Mouse (Mus musculus) liver, embryonic 11.5 days (tissue): ENCODE results near the gene Hepacam. TPM values are rescaled to one million over a fixed set of nuclear protein-coding genes. Genes with fewer than 3 reads are reported as not detected.

Source experiments
- ATAC-seq: fragments of 200-750 bp; cut with Nextera tagmentation; replicated peaks from 2 replicates; pipeline ENCODE4 v1.8.0; 2017; ENCODE audit warnings: moderate number of reproducible peaks, mild to moderate bottlenecking, moderate TSS enrichment, moderate library complexity; ENCODE audit not compliant: low FRiP score
- DNase-seq: peaks from one replicate; pipeline ENCODE4 v3.0.0-alpha.2; 2017; ENCODE audit warnings: low spot score
- H3K27ac ChIP-seq: fragments of 300-500 bp; sonication (generic); 2 replicates; pipeline ENCODE4 v1.5.1; 2014; ENCODE audit warnings: mild to moderate bottlenecking, low read depth, low read length, control low read depth
- H3K27me3 ChIP-seq: fragments of 300-500 bp; sonication (generic); replicated peaks from 2 replicates; pipeline ENCODE4 v1.6.1; 2014; ENCODE audit warnings: low read length, mixed read lengths; ENCODE audit not compliant: control insufficient read depth, insufficient read depth
- H3K36me3 ChIP-seq: fragments of 300-500 bp; sonication (generic); 2 replicates; pipeline ENCODE4 v1.6.1; 2014; ENCODE audit warnings: mild to moderate bottlenecking, low read length, moderate library complexity, mixed read lengths; ENCODE audit not compliant: control insufficient read depth, insufficient read depth
- H3K4me1 ChIP-seq: fragments of 300-500 bp; sonication (generic); replicated peaks from 2 replicates; pipeline ENCODE4 v1.6.1; 2014; ENCODE audit warnings: low read length, mixed read lengths; ENCODE audit not compliant: control insufficient read depth, insufficient read depth
- H3K4me2 ChIP-seq: fragments of 300-500 bp; sonication (generic); 2 replicates; pipeline ENCODE4 v1.6.1; 2014; ENCODE audit warnings: mild to moderate bottlenecking, control low read depth, moderate library complexity
- H3K4me3 ChIP-seq: fragments of 300-500 bp; sonication (generic); 2 replicates; pipeline ENCODE4 v1.5.1; 2014; ENCODE audit warnings: low read depth, low read length, control low read depth
- H3K9ac ChIP-seq: fragments of 300-500 bp; sonication (generic); 2 replicates; pipeline ENCODE4 v1.6.1; 2014; ENCODE audit warnings: low read depth, low read length, control low read depth
- H3K9me3 ChIP-seq: fragments of 300-500 bp; sonication (generic); 2 replicates; pipeline ENCODE4 v1.6.1; 2016; ENCODE audit warnings: low read length, inconsistent platforms, mixed read lengths; ENCODE audit not compliant: control insufficient read depth
- WGBS: fragments of 180-500 bp; shearing (Covaris S2); extraction: QIAGEN DNeasy Blood & Tissue Kit; methylation state at CpG from one replicate; pipeline ENCODE4 v1.1.7; 2014; 5-methylcytosine and 5-hydroxymethylcytosine counted together
- polyA plus RNA-seq: library from polyadenylated mRNA; unstranded; fragments of >200 nt; fragmentation: Nextera tagmentation; extraction: Ambion mirVana; gene quantifications from 2 replicates; pipeline ENCODE4 v1.2.1, GENCODE M21; 2014

Hepacam gene
- polyA plus RNA-seq, 1 experiment from 2014 or later = not detected

- peaks cover 2% of the 10 kb centered on the region for H3K27me3 ChIP-seq
- no peak overlapping the region for H3K4me2 ChIP-seq
- ATAC-seq (no peak), DNase-seq (no peak)
- H3K36me3 ChIP-seq = no peaks in the 10 kb centered on the region
- 71% methylated on average over 3 of the region's 3 CpGs for WGBS
- H3K27ac ChIP-seq = no peak overlapping the region
- no peak overlapping the region for H3K9ac ChIP-seq
- H3K4me3 ChIP-seq = no peak overlapping the region
- H3K4me1 ChIP-seq = no peaks in the 10 kb centered on the region
- no peaks in the 10 kb centered on the region for H3K9me3 ChIP-seq
Observed at GRCm38 (mm10) chr9:37414666-37415065, 47.5 kb downstream of the Hepacam start.

DNA sequence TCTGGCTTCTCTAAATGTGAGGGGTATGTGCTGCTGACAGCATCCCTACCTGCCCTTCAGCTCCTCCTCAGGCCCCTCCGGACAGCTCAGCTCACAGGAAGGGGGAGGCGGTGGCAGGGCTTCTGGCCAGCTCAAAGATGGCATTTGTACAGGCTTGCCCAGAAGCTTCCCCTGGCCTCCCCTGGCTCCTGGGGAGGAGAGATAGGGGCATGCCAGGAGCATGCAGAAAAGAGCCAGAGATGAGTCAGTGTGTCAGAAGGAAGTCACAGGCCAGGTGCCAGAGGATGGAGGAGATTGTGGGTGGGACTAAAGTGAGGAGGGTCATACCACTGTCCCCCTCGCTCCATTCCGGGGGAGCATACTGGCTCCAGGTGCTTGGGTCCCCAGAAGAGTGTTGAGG is 51.6 kb downstream of the Hepacam start:
- Histone ChIP-seq H3K4me2 (no peak overlapping the region), H3K9me3 (no peaks in the 10 kb centered on the region), H3K27ac (no peak overlapping the region), H3K9ac (no peak overlapping the region), H3K4me3 (no peak overlapping the region), H3K4me1 (peaks cover 6% of the 10 kb centered on the region; the same call in 1 of the 2 replicates), H3K27me3 (peaks cover 18% of the 10 kb centered on the region), H3K36me3 (no peaks in the 10 kb centered on the region)
- 68% methylated on average over 4 of the region's 4 CpGs for WGBS
- DNase-seq (no peak), ATAC-seq (no peak)

DNA sequence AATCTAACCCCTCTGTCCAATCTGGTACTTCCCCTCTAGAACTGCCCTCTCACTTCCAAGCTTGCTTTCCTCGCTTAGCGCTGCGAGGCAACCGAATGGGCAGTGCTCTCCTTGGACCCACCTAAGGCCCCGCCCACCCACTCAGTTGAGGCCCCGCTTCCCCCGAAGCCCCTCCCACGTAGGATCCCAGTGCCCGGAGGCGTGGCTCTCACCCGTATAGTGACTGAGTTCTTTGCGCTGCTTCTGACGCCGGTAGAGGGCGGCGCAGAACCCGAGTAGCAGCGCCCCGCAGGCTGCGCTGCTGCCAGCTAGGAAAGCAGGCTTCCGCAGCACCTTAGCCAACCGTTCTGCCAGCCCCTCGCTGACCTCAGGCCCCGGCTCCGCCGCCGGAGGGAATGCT is 53.5 kb downstream of the Hepacam start:
- no peaks in the 10 kb centered on the region for H3K9me3 ChIP-seq
- H3K4me1 ChIP-seq = peaks cover 6% of the 10 kb centered on the region; the same call in 1 of the 2 replicates
- no peak overlapping the region for H3K9ac ChIP-seq
- DNase-seq (peak; percentile 84), ATAC-seq (peak; percentile 89)
- H3K27ac ChIP-seq = no peak overlapping the region
- no peaks in the 10 kb centered on the region for H3K36me3 ChIP-seq
- WGBS = 0% methylated on average over 27 of the region's 27 CpGs
- peak overlapping the region; percentile 38 for H3K4me3 ChIP-seq
- H3K27me3 ChIP-seq = peaks cover 23% of the 10 kb centered on the region
- peak overlapping the region; percentile 74 for H3K4me2 ChIP-seq

DNA sequence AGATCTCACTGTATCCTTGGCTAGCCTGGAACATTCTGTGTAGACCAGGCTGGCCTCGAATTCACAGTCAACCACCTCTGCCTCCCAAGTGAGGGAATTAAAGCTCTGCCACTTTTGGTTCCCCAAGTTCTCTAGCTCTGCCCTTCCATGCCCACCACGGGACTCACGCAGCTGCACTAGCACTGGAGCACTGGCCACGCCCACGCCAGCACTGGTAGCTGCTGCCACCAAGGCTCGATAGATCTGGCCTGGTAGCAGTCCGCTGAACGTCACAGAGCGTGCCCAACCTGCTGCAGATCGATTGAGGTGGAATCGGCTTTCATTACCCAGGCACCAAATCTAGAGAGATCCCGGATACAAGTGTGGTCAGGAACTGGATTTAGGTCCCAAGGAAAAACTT is 54.1 kb downstream of the Hepacam start:
- ATAC-seq = peak; percentile 16; the same call in 1 of the 2 replicates

DNA sequence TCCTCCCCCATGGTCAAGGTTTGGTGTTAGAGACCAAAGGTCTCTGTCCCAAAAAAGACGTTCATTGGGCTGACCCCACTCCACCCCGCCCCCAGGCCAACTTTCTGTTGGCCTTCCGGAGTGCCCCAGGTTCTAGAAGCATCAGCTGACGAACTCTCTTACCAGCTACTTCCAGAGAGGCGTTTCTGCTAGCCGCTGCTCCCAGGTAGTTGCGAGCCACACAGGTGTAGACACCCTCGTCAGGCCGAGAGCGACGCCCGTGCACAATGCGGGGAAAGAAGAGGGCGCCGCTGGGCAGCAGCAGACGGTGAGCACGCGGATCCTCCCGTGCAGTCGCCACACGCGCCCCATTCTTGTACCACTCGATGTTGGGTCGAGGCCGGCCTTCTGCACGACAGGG is 62.2 kb downstream of the Hepacam start:
- Histone ChIP-seq H3K27me3 (peaks cover 68% of the 10 kb centered on the region), H3K4me3 (no peak overlapping the region), H3K27ac (no peak overlapping the region), H3K4me1 (no peaks in the 10 kb centered on the region), H3K9ac (no peak overlapping the region), H3K9me3 (no peaks in the 10 kb centered on the region), H3K4me2 (no peak overlapping the region), H3K36me3 (no peaks in the 10 kb centered on the region)
- no peak for ATAC-seq
- 15% methylated on average over 26 of the region's 26 CpGs for WGBS
- no peak for DNase-seq

More for the DNA sequence above, 54.1 kb downstream of the Hepacam start:
- Histone ChIP-seq H3K9me3 (no peaks in the 10 kb centered on the region), H3K4me1 (peaks cover 6% of the 10 kb centered on the region; the same call in 1 of the 2 replicates), H3K4me3 (peak overlapping the region; percentile 38), H3K27ac (no peak overlapping the region), H3K36me3 (no peaks in the 10 kb centered on the region), H3K9ac (no peak overlapping the region), H3K27me3 (peaks cover 23% of the 10 kb centered on the region), H3K4me2 (peak overlapping the region; percentile 74)
- 25% methylated on average over 12 of the region's 12 CpGs for WGBS
- DNase-seq = no peak

- Histone ChIP-seq H3K9me3 (no peaks in the 10 kb centered on the region), H3K27ac (no peak overlapping the region), H3K27me3 (peaks cover 76% of the 10 kb centered on the region), H3K4me3 (no peak overlapping the region), H3K4me2 (0 out of 2 replicates have a peak overlapping the region, but pooled peaks have one; percentile 13), H3K4me1 (no peaks in the 10 kb centered on the region), H3K9ac (no peak overlapping the region), H3K36me3 (no peaks in the 10 kb centered on the region)
- 4% methylated on average over 12 of the region's 12 CpGs for WGBS
- peak; percentile 51 for ATAC-seq
- DNase-seq = peak; percentile 72
Observed at GRCm38 (mm10) chr9:37430582-37430981, 63.4 kb downstream of the Hepacam start.

GRCm38 (mm10) chr9:37432026-37432666 is 65.0 kb downstream of the Hepacam start:
- Histone ChIP-seq H3K4me1 (no peaks in the 10 kb centered on the region), H3K36me3 (no peaks in the 10 kb centered on the region), H3K27me3 (peaks cover 80% of the 10 kb centered on the region), H3K27ac (no peak overlapping the region), H3K4me3 (no peak overlapping the region), H3K4me2 (no peak overlapping the region; the same call in 1 of the 2 replicates), H3K9me3 (no peaks in the 10 kb centered on the region), H3K9ac (no peak overlapping the region)
- DNase-seq (no peak), ATAC-seq (0 out of 2 replicates have a peak, but pooled peaks have one; percentile 28)
- 3% methylated on average over 15 of the region's 17 CpGs for WGBS

DNA sequence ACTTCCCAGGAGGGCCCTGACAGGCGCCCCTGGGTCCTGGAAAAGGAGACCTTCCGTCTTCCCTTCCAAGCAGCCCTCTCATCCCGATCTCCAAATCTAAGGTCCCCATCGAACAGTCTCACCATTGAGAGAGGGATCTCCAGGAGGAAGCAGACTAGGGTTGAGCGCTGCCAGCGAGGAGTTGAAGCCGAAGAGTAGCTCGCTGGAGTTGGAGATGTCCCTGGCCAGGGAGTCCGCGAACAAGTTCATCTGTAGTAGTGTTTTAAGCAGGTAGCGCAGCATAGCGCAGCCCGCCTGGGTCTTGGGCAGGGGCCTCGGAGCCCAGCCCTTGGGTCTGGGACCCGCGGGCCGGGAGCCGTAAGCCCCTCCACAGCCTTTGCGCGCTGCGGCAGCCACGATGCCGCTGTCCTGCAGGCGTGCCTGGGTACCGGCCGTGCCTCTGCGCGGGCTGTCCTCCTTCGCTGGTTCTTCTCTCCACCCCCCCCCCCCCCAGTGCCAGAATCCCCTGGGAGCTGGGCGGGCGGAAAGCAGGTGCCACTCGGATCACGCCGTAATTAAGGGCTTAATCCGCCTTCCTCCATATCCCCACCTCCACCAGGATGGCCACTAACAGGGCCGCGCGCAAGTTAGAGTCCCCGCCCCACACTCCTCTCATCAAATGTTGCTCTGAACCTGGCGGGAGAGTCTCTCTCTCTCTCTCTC is 65.7 kb downstream of the Hepacam start, which contains the start of gene Robo3:
Gene Robo3, minus strand, starts transcription at position 527 of the 702 bp plus-strand sequence.
- Histone ChIP-seq H3K4me1 (no peaks in the 10 kb centered on the region), H3K4me2 (peak within 1 kb of the TSS; percentile 54), H3K27ac (no peak within 1 kb of the TSS), H3K9ac (no peak within 1 kb of the TSS), H3K36me3 (no peaks in the 10 kb centered on the region), H3K4me3 (peak within 1 kb of the TSS; percentile 35), H3K9me3 (no peaks in the 10 kb centered on the region), H3K27me3 (peaks cover 76% of the 10 kb centered on the region)
- no peak for DNase-seq
- ATAC-seq = no peak
- WGBS = under 1% methylated on average over 40 of the region's 40 CpGs
